Mouse (Mus musculus) urinary bladder, adult 18-20 months (tissue): ENCODE measurements around the gene Ccdc86.

Source experiments
- DNase-seq, 2 experiments: peaks; one replicate each; pipeline ENCODE4 v3.0.0; 2022; ENCODE audit warnings: low spot score in 2 of 2, mixed read lengths in 2 of 2

Ccdc86 gene

GRCm38 (mm10) chr19:10949558-10949957 lies 492 bp upstream of the Ccdc86 start:
- DNase-seq, result no peak

- DNase-seq, result no peak
Observed at GRCm38 (mm10) chr19:10948416-10948815, 650 bp downstream of the Ccdc86 start.

- no peak for DNase-seq
Observed at GRCm38 (mm10) chr19:10947219-10947618, 1.8 kb downstream of the Ccdc86 start.

- DNase-seq, result no peak
Observed at GRCm38 (mm10) chr19:10946506-10946905, 2.6 kb downstream of the Ccdc86 start.

- DNase-seq, result no peak
Observed at GRCm38 (mm10) chr19:10943955-10944354, 5.1 kb downstream of the Ccdc86 start.

- DNase-seq, result no peak
Observed at GRCm38 (mm10) chr19:10940801-10941457, 8.1 kb downstream of the Ccdc86 start.

GRCm38 (mm10) chr19:10940097-10940800 lies 8.8 kb downstream of the Ccdc86 start:
- DNase-seq, result peak; percentile 37 to 40

GRCm38 (mm10) chr19:10938771-10939170 lies 10.3 kb downstream of the Ccdc86 start:
- DNase-seq, result no peak

- DNase-seq, result no peak
Observed at GRCm38 (mm10) chr19:10937110-10937563, 11.9 kb downstream of the Ccdc86 start, which contains the start of gene Ptgdr2. Gene Ptgdr2, plus strand, starts transcription at chr19:10937160.

- DNase-seq, result no peak
Observed at GRCm38 (mm10) chr19:10936077-10936476, 13.0 kb downstream of the Ccdc86 start.

- no peak for DNase-seq
Observed at GRCm38 (mm10) chr19:10935029-10935428, 14.0 kb downstream of the Ccdc86 start.

GRCm38 (mm10) chr19:10930641-10931040 lies 18.4 kb downstream of the Ccdc86 start:
- no peak for DNase-seq

GRCm38 (mm10) chr19:10926666-10927065 lies 22.4 kb downstream of the Ccdc86 start:
- no peak for DNase-seq

GRCm38 (mm10) chr19:10926123-10926621 lies 22.9 kb downstream of the Ccdc86 start:
- DNase-seq, result no peak

GRCm38 (mm10) chr19:10924220-10924619 lies 24.8 kb downstream of the Ccdc86 start:
- DNase-seq, result no peak

- no peak for DNase-seq
Observed at GRCm38 (mm10) chr19:10921058-10921457, 28.0 kb downstream of the Ccdc86 start.

GRCm38 (mm10) chr19:10920532-10920931 lies 28.5 kb downstream of the Ccdc86 start, which contains the start of gene Zp1:
Gene Zp1, minus strand, starts transcription at chr19:10920632.
- DNase-seq, result no peak

- DNase-seq, result no peak
Observed at GRCm38 (mm10) chr19:10918321-10918991, 30.6 kb downstream of the Ccdc86 start.

- no peak for DNase-seq
Observed at GRCm38 (mm10) chr19:10916506-10916905, 32.6 kb downstream of the Ccdc86 start.

GRCm38 (mm10) chr19:10914870-10915269 lies 34.2 kb downstream of the Ccdc86 start:
- DNase-seq, result no peak

- DNase-seq, result no peak
Observed at GRCm38 (mm10) chr19:10914291-10914690, 34.8 kb downstream of the Ccdc86 start.

GRCm38 (mm10) chr19:10909087-10909721 lies 39.9 kb downstream of the Ccdc86 start:
- no peak for DNase-seq
